Mouse (Mus musculus) forebrain, embryonic 13.5 days (tissue): ENCODE data around the gene Vars2. TPM values are rescaled to one million over a fixed set of nuclear protein-coding genes. Genes with fewer than 3 reads are reported as not detected.

ENCODE experiments used
- ATAC-seq: fragments of 200-750 bp; cut with Nextera tagmentation; 2 replicates; pipeline ENCODE4 v1.8.0; 2017
- H3K27ac ChIP-seq: fragments of 300-500 bp; sonication (generic); 2 replicates; pipeline ENCODE4 v1.5.1; 2015; ENCODE audit warnings: inconsistent platforms, mild to moderate bottlenecking, moderate library complexity
- H3K27me3 ChIP-seq: fragments of 300-500 bp; sonication (generic); 2 replicates; pipeline ENCODE4 v1.6.1; 2015; ENCODE audit warnings: mild to moderate bottlenecking, inconsistent platforms
- H3K36me3 ChIP-seq: fragments of 300-500 bp; sonication (generic); 2 replicates; pipeline ENCODE4 v1.6.1; 2015; ENCODE audit warnings: mild to moderate bottlenecking, inconsistent platforms; ENCODE audit not compliant: poor library complexity, severe bottlenecking
- H3K4me1 ChIP-seq: fragments of 300-500 bp; sonication (generic); 2 replicates; pipeline ENCODE4 v1.6.1; 2015; ENCODE audit warnings: inconsistent platforms
- H3K4me2 ChIP-seq: fragments of 300-500 bp; sonication (generic); 2 replicates; pipeline ENCODE4 v1.6.1; 2015; ENCODE audit warnings: inconsistent platforms, mild to moderate bottlenecking, moderate library complexity
- H3K4me3 ChIP-seq: fragments of 300-500 bp; sonication (generic); 2 replicates; pipeline ENCODE4 v1.5.1; 2015; ENCODE audit warnings: mild to moderate bottlenecking, inconsistent platforms
- H3K9ac ChIP-seq: fragments of 300-500 bp; sonication (generic); 2 replicates; pipeline ENCODE4 v1.6.1; 2015; ENCODE audit warnings: mild to moderate bottlenecking, inconsistent platforms
- H3K9me3 ChIP-seq: fragments of 300-500 bp; sonication (generic); replicated peaks from 2 replicates; pipeline ENCODE4 v1.6.1; 2016; ENCODE audit warnings: inconsistent platforms
- WGBS: fragments of 180-500 bp; shearing (Covaris S2); methylation state at CpG from one replicate; pipeline ENCODE4 v1.1.7; 2015; 5-methylcytosine and 5-hydroxymethylcytosine counted together
- polyA plus RNA-seq: library from polyadenylated mRNA; unstranded; fragments of >200 nt; fragmentation: Nextera tagmentation; extraction: Ambion mirVana; gene quantifications from 2 replicates; pipeline ENCODE4 v1.2.1, GENCODE M21; 2015

Vars2 gene
- polyA plus RNA-seq = 12.7 and 17.0 TPM in 2 replicates

DNA sequence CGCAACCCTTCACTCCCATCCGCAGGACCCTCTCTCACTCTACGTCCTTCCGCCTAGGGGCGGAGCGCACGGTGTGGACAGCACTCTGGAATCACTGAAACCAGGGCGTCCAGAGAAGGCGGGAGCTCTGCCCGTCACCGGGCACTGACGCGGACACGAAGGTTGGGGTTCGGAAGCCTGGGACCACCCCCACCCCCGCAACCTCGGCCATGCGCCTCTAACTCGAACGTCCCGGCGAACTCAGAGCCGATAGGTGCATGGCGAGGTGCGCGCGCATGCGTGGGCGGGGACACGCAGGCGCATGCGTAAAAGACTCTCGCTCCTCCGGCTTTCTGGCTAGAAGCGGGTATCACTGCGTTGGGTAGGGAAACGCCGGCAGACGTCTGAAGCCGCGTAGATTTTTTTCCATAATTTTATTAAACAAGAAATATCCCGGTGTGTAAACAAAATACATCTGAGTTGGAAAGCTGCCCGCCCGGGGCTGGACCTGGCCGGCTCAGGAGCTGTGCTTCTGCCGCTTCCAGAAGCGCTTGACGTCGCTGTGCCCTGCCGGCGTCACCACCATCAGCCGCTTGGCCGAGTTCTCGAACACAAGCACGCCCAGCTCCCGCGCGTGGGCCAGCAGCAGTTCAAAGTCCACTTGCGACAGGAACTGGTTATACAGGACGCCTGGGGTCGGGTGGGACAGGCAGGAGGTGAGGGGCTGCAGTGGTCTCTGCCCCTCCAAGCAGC, at the start of gene Vars2:
Gene Vars2 (minus strand): TSS at position 259 of the 732 bp plus-strand sequence.
- H3K9ac ChIP-seq = peak within 1 kb of the TSS; percentile 86
- peaks cover 44% of the 10 kb centered on the region for H3K36me3 ChIP-seq
- peak; percentile 92 for ATAC-seq
- H3K27me3 ChIP-seq = no peaks in the 10 kb centered on the region
- WGBS = under 1% methylated on average over 61 of the region's 61 CpGs
- no peaks in the 10 kb centered on the region for H3K9me3 ChIP-seq
- peak within 1 kb of the TSS; percentile 96 for H3K4me2 ChIP-seq
- peak within 1 kb of the TSS; percentile 55 for H3K4me3 ChIP-seq
- H3K4me1 ChIP-seq = peaks cover 20% of the 10 kb centered on the region
- peak within 1 kb of the TSS; percentile 76 for H3K27ac ChIP-seq

DNA sequence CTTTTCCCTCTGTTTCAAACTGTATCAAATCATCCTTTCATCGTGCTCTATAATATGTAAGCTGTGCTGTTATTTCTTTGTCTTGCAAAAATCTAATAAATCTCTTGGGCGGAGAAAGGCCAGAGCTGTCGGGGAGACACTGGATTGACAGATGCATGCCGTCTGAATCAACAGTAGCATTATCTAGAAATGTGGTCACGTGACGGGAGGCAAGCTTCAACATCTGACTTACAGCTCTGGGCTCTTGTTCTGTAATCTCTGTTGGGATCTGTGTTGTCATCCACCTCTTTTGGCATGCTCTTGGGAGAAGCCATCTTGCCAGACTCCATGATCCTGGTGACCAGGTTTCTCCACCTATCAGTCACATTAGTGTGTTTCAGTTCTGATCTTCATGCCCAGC, 49.7 kb upstream of the Vars2 start:
- no peaks in the 10 kb centered on the region for H3K9me3 ChIP-seq
- H3K4me1 ChIP-seq = peaks cover 23% of the 10 kb centered on the region
- H3K9ac ChIP-seq = no peak overlapping the region
- H3K27ac ChIP-seq = no peak overlapping the region
- no peaks in the 10 kb centered on the region for H3K36me3 ChIP-seq
- H3K4me2 ChIP-seq = no peak overlapping the region
- 87% methylated on average over 6 of the region's 6 CpGs for WGBS
- ATAC-seq = no peak
- H3K4me3 ChIP-seq = no peak overlapping the region
- no peaks in the 10 kb centered on the region for H3K27me3 ChIP-seq

DNA sequence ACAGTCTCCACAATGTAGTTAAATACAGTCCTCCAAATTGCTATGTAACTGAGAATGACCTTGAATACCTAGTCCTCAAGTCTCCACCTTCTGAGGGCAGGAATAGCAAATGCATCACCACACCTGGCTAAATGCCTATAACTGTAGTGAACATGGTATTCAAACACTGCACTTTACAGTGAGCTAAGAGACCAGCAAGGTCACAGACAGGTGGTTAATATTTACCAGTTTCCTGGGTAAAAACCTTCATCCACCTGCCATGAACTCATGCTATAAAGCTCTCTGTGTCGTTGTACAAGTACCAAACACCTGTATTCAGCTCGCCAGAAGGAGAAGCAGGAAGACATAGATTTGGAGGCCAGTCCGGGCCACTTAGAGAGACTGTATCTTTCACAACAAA, 48.7 kb upstream of the Vars2 start:
- Histone ChIP-seq H3K9ac (no peak overlapping the region), H3K4me1 (peaks cover 33% of the 10 kb centered on the region), H3K27ac (no peak overlapping the region), H3K36me3 (no peaks in the 10 kb centered on the region), H3K4me2 (no peak overlapping the region), H3K9me3 (no peaks in the 10 kb centered on the region), H3K27me3 (no peaks in the 10 kb centered on the region), H3K4me3 (no peak overlapping the region)
- WGBS = 90% methylated on average over 3 of the region's 3 CpGs
- no peak for ATAC-seq

DNA sequence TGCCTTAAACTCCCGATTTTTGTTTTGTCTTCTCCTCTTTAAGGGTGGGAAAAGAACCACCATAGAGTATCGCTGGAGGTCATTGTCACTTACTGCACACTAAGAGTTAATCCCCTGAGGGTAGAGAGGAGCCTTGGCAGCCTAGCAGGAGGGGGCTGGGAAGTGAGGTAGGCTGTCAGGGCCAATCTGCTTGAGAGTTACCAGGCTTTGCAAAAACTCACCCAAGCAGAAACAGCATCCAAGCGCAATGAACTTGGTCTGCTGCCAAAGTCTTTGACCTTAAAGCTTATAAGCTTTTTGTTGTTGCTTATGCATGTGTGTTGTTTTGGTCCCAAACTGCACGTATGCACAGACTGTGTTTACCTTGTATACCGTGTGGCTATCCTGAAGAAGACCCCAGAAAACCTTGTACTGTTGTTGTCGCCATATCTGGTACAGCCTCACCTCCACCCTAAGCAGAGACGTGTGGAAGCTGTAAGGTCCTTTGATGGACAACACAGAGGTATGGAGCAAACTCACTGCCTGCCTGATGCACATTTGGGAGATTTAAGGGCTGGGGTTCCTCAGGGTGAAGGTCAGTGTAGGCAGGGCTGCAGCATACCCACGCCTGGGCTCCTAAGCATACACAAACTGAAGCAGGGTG, 43.4 kb upstream of the Vars2 start:
- Histone ChIP-seq H3K27me3 (no peaks in the 10 kb centered on the region), H3K9me3 (no peaks in the 10 kb centered on the region), H3K4me3 (no peak overlapping the region), H3K9ac (peak overlapping the region; percentile 34; the same call in 1 of the 2 replicates), H3K4me2 (peak overlapping the region; percentile 45), H3K27ac (peak overlapping the region; percentile 89), H3K4me1 (peaks cover 35% of the 10 kb centered on the region), H3K36me3 (no peaks in the 10 kb centered on the region)
- WGBS = 9% methylated on average over 8 of the region's 8 CpGs
- peak; percentile 92 for ATAC-seq

DNA sequence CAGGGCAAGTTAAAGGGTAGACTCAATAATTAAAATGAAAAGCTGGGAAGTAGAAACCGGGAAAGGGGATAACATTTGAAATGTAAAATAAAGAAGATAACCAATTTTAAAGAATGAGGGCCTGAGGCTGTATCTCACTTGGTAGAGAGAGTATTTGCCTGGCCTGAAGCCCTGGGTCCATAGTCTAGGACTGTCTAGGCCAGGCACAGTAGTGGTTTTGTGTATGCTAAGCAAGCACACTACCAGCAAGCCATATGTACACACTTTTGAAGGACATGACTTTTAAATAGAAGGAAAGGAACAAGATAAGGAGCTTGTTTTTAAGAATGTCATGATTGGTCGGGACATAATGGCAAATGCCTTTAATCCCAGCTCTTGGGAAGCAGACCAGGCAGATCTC, 41.2 kb upstream of the Vars2 start:
- H3K9ac ChIP-seq = no peak overlapping the region
- 79% methylated on average over 2 of the region's 2 CpGs for WGBS
- H3K4me3 ChIP-seq = no peak overlapping the region
- H3K4me1 ChIP-seq = peaks cover 55% of the 10 kb centered on the region
- ATAC-seq = no peak
- no peak overlapping the region for H3K4me2 ChIP-seq
- H3K9me3 ChIP-seq = no peaks in the 10 kb centered on the region
- no peaks in the 10 kb centered on the region for H3K36me3 ChIP-seq
- H3K27ac ChIP-seq = no peak overlapping the region
- no peaks in the 10 kb centered on the region for H3K27me3 ChIP-seq

DNA sequence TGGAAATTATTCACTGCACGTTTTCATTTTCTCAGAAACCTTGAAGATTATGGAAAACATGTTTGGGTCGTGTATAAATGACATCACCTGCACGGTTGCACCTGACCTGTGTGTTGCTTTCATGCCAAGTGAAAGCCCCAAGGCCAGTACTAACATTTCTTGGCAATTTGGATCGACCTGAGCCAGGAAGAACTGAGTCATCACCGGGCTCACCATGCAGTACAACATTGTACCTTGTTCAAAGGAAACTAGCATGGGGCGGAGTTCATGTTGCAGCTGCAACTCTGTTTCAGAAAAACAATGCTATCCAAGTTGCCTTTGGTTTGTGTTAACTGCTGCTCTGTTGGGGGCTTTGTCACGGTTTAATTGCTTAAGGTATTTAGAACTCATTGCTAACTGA, 40.5 kb upstream of the Vars2 start:
- Histone ChIP-seq H3K9ac (no peak overlapping the region), H3K4me2 (no peak overlapping the region), H3K36me3 (no peaks in the 10 kb centered on the region), H3K27ac (no peak overlapping the region), H3K27me3 (no peaks in the 10 kb centered on the region), H3K4me3 (no peak overlapping the region), H3K4me1 (peaks cover 56% of the 10 kb centered on the region), H3K9me3 (no peaks in the 10 kb centered on the region)
- WGBS = 58% methylated on average over 7 of the region's 7 CpGs
- ATAC-seq = no peak

DNA sequence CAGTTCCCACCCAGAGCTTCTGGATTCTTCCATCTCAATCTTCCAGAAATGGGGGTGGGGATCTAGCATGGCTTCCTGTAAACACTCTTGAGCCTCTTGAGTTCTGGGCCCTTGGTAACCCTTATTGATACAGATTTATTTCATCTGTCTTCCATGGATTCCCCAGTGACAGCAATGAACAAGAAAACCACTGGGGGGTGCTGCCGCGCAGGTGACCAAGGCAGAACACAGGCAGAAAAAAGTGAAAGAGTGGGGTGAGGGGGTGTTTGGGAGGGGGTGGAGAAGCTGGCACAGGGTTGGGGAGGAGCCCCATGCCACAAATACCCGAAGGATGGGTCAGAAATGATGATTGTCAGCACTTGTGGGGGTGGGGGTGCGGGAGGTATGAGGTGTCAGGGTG, 38.4 kb upstream of the Vars2 start:
- H3K4me3 ChIP-seq = no peak overlapping the region
- WGBS = 22% methylated on average over 4 of the region's 4 CpGs
- H3K4me1 ChIP-seq = peaks cover 56% of the 10 kb centered on the region
- ATAC-seq = no peak
- H3K4me2 ChIP-seq = no peak overlapping the region
- no peaks in the 10 kb centered on the region for H3K36me3 ChIP-seq
- H3K9me3 ChIP-seq = no peaks in the 10 kb centered on the region
- no peaks in the 10 kb centered on the region for H3K27me3 ChIP-seq
- peak overlapping the region; percentile 99 for H3K27ac ChIP-seq
- H3K9ac ChIP-seq = no peak overlapping the region

DNA sequence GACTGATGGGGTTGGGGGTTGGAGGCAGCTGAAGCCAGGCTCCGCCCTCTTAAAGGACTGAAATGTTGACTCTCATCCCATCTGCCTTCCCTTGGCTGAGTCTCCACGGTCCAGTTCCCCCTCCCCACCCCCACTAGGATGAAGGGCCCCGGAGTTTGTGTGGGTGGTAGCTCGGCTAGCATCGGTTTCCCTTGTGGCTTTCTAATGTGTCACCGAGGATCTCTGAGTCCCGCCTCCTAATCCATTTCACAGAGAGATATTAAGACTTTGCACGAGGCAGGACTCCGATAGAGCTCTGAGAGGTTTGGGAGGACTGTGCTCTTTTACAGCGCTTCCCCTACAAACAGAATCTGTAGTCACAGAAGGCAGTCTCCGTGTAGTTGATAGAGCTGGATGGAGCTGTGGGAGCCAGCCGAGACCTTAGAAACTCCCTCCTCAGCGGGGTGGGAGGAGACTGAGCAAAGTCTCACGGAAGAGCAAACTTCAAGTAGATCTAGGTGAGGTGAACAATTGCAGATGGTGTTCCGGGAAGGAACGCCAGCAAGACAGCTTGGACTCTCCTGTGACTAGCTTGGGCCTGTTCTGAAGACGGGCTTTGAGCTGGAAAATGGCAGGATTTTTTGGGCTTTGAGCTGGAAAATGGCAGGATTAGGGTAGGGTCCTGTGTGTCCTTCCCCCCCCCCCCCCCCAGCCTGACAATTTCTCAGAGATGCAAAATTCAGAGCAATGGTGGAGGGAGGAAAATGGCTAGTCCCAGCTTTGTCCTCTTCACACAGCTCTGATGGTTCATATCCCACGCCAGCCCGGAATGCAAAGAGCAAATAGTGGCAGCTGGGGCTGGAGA, 37.5 kb upstream of the Vars2 start, which contains the start of gene Ddr1:
Gene Ddr1 (minus strand): TSS at position 1 of the 844 bp plus-strand sequence.
- Histone ChIP-seq H3K4me3 (peak within 1 kb of the TSS; percentile 79), H3K27me3 (no peaks in the 10 kb centered on the region), H3K4me2 (peak within 1 kb of the TSS; percentile 88), H3K27ac (peak within 1 kb of the TSS; percentile 99), H3K9me3 (no peaks in the 10 kb centered on the region), H3K9ac (peak within 1 kb of the TSS; percentile 93), H3K36me3 (no peaks in the 10 kb centered on the region), H3K4me1 (peaks cover 49% of the 10 kb centered on the region)
- WGBS = 6% methylated on average over 19 of the region's 19 CpGs
- ATAC-seq = peak; percentile 46

DNA sequence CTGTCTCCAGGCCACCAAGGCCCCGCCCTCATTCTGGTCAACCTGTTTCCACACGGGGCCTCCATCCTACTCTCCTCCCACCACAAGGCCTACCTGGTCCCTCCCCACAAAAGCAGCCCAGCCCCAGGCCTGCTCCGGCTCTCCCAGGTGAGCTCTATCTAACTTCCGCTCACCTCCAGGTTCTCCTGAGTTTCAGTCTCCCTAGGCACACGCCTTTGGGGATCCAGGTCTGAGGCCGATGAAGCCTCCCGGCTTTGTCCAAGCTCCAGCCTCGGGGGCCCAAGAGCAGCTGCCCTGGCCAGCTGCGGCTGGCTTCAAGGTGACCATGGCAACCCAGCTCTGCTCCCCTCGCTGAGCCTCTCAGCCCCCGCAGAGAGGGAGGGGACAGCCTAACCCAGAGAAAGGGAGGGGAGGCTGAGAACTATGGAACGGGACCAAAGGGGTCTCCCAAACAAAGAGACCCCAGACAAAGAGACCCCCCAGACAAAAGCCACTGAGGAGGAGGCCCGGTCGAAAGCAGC, 36.4 kb upstream of the Vars2 start:
- peaks cover 59% of the 10 kb centered on the region for H3K4me1 ChIP-seq
- under 1% methylated on average over 13 of the region's 14 CpGs for WGBS
- ATAC-seq = peak; percentile 70

DNA sequence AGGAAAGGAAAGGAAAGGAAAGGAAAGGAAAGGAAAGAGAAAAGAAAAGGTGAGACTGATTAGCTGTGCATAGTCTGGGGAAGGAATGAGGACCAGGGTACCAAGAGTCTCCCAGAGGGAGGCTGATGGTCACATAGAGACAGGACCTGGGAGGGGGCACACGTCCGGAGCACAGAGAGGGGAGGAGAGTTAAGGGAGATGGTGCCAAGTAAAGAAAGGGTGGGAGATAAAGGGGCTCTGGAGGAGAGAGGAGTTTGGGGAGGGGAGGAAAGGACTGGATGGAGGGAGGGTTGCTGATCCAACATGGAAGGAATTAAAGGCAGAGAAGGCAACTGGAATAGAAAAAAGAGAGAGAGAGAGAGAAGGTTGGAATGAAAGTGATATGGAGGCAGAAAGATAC, 35.7 kb upstream of the Vars2 start:
- H3K27me3 ChIP-seq = no peaks in the 10 kb centered on the region
- H3K4me1 ChIP-seq = peaks cover 65% of the 10 kb centered on the region
- no peaks in the 10 kb centered on the region for H3K9me3 ChIP-seq
- peak overlapping the region; percentile 88 for H3K4me2 ChIP-seq
- H3K36me3 ChIP-seq = no peaks in the 10 kb centered on the region; the same call in 1 of the 2 replicates
- peak overlapping the region; percentile 97 for H3K9ac ChIP-seq
- no peak for ATAC-seq
- peak overlapping the region; percentile 99 for H3K27ac ChIP-seq
- peak overlapping the region; percentile 79 for H3K4me3 ChIP-seq
- WGBS = 0% methylated on average over 2 of the region's 2 CpGs

More for the DNA sequence above, 36.4 kb upstream of the Vars2 start:
- H3K27me3 ChIP-seq = no peaks in the 10 kb centered on the region
- peak overlapping the region; percentile 93 for H3K9ac ChIP-seq
- H3K27ac ChIP-seq = peak overlapping the region; percentile 99
- H3K4me2 ChIP-seq = peak overlapping the region; percentile 88
- H3K36me3 ChIP-seq = no peaks in the 10 kb centered on the region; the same call in 1 of the 2 replicates
- no peaks in the 10 kb centered on the region for H3K9me3 ChIP-seq
- peak overlapping the region; percentile 79 for H3K4me3 ChIP-seq

DNA sequence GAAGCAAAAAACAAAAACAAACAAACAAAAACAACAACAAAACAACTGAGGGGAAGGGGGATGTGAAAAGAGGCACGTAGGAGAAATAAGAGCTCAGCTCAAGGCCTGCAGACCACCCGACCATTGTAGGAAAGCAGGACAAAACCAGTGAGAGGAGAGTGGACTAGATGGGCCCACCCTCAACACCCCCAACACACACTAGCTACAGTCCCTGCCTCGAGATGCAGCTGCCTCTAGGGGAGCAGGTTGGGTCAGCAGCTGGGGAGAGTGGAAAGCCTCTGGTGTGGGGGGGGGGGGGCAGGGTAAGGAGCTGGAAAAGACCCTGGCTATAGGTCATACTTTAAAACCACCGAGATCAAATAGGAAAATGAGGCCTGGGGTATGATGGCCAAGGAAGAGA, 35.2 kb upstream of the Vars2 start:
- no peak for ATAC-seq
- peaks cover 67% of the 10 kb centered on the region for H3K4me1 ChIP-seq
- peak overlapping the region; percentile 99 for H3K27ac ChIP-seq
- 2% methylated on average over 4 of the region's 4 CpGs for WGBS
- H3K9me3 ChIP-seq = no peaks in the 10 kb centered on the region
- H3K9ac ChIP-seq = peak overlapping the region; percentile 97
- H3K27me3 ChIP-seq = no peaks in the 10 kb centered on the region
- H3K4me2 ChIP-seq = peak overlapping the region; percentile 88
- peak overlapping the region; percentile 79 for H3K4me3 ChIP-seq
- no peaks in the 10 kb centered on the region; the same call in 1 of the 2 replicates for H3K36me3 ChIP-seq
